Mouse (Mus musculus): Measurements from ENCODE around the gene Spaca4.

The Spaca4 gene

DNA sequence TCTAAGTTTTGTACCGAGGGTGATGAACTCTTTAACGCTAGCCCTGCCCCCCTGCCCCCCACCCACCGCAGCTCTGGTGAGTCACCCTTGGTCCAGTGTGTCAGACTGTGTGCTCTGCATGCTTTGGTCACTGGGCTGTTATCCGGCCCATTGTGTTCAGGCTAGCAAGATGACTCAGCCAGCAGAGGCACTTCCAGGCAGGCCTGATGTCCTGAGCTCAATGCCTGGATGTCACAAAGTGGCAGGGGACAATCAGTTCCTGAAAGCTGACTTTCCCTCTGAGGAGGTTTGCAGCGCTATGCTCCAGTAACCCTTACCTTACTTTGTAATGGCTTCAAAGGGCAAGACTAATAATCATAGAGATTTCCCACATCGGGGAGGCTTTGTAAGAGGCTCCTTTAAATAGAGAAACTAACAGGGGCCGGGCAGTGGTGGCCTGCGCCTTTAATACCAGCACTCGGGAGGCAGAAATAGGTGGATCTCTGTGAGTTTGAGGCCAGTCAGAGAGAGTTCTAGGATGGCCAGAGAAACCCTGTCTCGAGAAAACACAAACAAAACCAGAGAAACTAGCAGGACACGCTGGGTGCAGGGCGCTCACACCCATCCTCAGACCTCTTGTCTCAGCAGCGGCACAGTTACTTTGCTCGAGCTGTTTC, 45.5 kb downstream of the Spaca4 start:
- no peak for TF ChIP-seq GATA4 (IDR thresholded peaks at IDR 0.05; ENCODE audit: insufficient replicate concordance, low read length)

- no peak for TF ChIP-seq GATA4 (IDR thresholded peaks at IDR 0.05; ENCODE audit: insufficient replicate concordance, low read length)
These were observed 47.1 kb downstream of the Spaca4 start for GRCm38 (mm10) chr7:45678513-45678912.

DNA sequence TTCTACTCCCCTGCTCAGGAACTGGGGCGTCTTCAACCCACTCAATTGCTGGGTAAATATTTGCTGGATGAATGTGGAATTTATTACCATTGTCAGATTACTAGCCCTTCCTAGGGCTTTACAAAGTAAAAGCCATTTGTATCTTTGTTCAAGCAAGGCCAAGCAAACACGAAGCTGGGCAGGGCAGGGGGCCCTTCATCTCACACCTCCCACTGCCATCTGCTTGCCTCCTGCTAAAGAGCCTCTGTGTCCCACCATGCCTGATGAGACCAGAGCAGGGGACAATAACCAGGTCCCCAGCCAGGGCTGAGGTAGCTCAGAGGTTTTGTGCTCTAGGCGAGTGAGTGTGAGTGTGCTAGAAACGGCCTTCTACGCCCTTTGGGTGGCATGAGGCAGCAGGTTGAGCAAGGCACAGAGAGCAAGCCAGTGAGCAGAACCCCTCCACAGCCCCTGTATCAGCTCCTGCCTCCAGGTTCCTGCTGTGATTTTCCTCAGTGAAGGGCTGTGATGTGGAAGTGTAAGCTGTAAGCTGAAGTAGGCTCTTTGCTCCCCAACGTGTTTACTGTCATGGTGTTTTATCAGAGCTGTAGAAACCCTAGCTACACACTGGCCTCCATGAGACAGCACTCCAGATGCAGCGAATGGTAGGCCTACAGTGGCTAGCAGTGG, 47.9 kb downstream of the Spaca4 start:
- no peak for TF ChIP-seq GATA4 (IDR thresholded peaks at IDR 0.05; ENCODE audit: insufficient replicate concordance, low read length)
